Mouse (Mus musculus) adrenal gland, postnatal 14 days (tissue): ENCODE measurements around the gene Itgb5. TPM values are rescaled to one million over a fixed set of nuclear protein-coding genes. Genes with fewer than 3 reads are reported as not detected.

Source experiments
- DNase-seq: peaks from one replicate; pipeline ENCODE4 v3.0.0; 2021; ENCODE audit warnings: mixed read lengths
- long read RNA-seq, 2 experiments: library from polyadenylated mRNA; stranded (forward); transcript quantifications; one replicate each; pipeline ENCODE4 v2.0.0; 2021
- total RNA-seq: library from RNA; stranded (reverse); gene quantifications from 2 replicates; pipeline ENCODE4 v1.2.3, GENCODE M21; 2021

Gene Itgb5
- 103 and 118 TPM in 2 replicates for total RNA-seq
- long read RNA-seq, experiment 1, transcript Itgb5-202 (15 exons, 3,282 nt) = major isoform, 139 of 182 reads
- long read RNA-seq, experiment 1, transcript Itgb5-207 (11 exons, 2,130 nt) = minor isoform, 6 of 182 reads
- long read RNA-seq, experiment 1, partial matches to known transcripts = 25 of 182 reads
- long read RNA-seq, experiment 1, other reads (novel, unspliced or antisense) = 10 of 182 reads
- long read RNA-seq, experiment 2, transcript Itgb5-202 (15 exons, 3,282 nt) = major isoform, 57 of 75 reads
- long read RNA-seq, experiment 2, partial matches to known transcripts = 13 of 75 reads
- long read RNA-seq, experiment 2, other reads (novel, unspliced or antisense) = 3 of 75 reads

DNA sequence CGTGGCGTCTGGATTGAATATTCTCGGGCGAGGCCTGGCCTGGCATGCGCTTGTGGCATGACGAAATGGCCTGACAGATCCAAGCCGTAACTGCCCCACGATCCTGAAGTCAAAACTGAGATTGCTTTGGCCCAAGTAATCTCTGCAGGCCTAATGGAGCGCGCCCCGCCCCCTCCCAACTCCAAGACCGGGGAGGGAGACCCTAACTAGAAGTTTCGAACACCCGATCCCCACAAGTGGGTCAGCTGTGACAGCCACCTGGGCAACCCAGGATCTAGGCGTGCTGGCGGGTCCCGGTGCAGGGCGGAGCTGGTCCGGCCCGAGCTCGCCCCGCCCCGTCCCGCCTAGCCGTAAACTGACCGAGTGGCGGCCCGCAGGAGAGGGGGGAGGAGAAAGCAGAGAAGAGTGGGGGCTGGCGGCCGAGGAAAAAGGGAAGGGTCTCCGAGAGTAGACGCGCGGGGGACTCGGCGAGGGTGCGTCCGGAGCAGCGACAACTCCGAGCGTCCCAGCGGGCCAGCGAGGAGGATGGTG is at the start of gene Itgb5:
TSS of gene Itgb5 (plus strand) at position 365 of the 531 bp plus-strand sequence.
- peak; percentile 92 for DNase-seq

GRCm38 (mm10) chr16:33781789-33782728 is 47.4 kb upstream of the Itgb5 start:
- DNase-seq = peak; percentile 67

DNA sequence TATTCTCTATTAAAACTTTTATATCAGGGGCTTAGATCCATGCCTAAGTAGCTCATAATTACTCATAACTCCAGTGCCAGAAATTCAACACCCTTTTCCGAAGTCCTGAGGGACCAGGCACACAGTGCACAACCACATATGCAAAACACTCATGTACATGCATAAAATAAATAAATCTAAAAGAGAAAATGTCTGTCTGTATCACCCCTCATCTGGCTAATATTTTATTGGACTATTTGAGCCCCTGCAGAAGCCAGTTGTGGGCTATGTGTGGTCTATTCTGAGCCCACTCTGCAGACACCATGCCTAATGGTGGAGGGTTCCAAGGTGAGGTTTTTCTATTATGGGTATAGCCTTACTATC is 46.8 kb upstream of the Itgb5 start:
- no peak for DNase-seq

- DNase-seq = no peak
These were observed 44.9 kb upstream of the Itgb5 start for GRCm38 (mm10) chr16:33784547-33784946.

- DNase-seq = no peak
These were observed 44.3 kb upstream of the Itgb5 start for GRCm38 (mm10) chr16:33785092-33785704.

DNA sequence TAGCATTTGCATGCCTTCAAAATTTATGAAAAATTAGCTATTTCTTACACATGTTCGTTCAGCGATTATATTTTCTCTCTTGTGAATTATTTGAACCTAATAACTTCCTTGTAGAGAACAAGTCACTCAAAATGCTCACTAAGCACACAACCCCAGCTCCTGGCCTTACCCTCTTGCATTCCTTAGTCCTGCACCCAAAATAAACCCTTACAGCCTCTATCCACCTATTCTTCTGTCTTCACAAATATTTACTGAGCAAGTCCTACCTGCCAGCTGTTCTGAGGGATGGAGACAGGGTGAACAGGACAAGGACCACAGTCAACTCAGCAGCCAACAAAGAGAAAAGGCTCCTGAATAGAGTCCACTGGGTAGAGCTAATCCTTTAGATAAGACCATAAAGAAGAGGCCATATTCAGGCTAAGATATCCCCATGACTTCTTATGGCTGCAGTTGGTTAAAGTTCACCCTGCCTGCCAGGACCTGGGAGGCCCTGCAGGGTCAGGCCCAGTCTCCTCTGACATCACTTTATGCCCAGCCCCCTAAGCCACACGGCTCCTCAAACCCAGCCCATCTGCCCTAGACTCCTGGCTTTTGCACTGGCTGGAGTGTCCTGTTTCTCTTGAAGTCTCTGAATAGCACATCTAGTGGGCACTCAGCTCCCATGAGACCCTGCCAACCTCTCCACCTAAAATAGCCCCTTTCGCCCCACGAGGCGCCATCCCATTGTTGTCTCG is 42.6 kb upstream of the Itgb5 start:
- no peak for DNase-seq

DNA sequence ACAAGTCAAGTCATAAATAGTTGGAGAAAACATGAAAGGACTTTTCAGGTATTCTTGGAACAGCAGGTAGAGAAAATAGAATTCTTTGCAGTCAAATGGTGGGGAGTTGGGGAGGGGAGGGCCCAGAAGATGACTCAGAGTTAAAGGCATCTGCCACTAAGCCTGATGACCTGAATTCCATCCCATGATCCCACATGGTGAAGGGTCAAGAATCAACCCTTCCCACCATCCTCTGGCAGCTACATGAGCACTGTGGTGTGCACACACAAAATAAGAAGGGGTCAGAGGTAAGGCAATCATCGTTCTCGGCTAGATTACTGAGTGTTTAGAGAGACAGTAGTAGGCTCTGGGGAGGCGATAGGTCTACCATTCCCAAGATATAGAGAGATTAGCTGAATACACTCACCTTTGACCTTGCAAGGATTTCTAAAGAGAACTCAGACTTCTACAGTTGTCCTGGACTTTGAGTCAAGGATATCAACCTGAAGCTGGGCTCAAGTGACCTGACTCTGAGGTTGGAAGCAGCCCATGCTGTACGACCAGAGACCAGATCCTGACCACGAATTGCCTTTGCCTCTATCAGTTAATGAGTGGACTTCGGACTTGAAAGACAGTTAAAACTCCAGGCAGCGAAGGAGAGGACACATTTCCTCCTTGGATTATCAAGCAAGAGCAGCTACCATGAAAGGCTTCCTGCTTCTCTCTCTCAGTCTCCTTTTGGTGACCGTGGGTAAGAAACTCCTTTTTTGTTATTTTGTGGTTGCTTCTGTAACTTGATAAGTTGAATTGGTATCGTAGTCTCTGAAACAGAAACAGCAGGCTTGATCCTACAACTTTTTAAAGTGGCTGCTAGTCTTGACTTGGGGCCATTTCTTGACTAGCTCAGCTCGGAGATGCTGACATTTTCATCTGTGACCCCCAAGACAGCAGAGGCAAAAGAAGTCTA is 35.3 kb upstream of the Itgb5 start, which contains the start of gene Muc13:
TSS of gene Muc13 (plus strand) at position 192 of the 946 bp plus-strand sequence.
- no peak for DNase-seq

DNA sequence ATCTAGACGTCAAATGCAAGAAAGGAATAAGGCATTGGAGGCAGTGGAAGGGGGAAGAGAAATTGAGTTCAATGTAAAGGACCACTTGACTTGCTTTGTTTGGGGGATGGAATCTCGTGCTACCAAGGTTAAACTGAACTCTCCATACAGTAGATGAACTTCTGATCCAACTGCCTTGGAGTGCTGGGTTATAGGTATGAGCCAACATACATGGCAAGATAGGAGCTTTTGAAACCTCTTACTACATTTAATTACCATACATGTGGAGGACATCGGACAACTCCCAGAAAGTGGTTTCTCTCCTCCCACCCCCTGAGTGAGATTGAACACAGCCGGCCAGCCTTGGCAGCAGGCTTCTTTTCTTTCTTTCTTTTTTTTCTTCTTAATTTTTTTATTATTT is 34.4 kb upstream of the Itgb5 start:
- DNase-seq = no peak

- DNase-seq = no peak
These were observed 33.6 kb upstream of the Itgb5 start for GRCm38 (mm10) chr16:33795887-33796286.

GRCm38 (mm10) chr16:33796756-33797155 is 32.7 kb upstream of the Itgb5 start:
- no peak for DNase-seq

DNA sequence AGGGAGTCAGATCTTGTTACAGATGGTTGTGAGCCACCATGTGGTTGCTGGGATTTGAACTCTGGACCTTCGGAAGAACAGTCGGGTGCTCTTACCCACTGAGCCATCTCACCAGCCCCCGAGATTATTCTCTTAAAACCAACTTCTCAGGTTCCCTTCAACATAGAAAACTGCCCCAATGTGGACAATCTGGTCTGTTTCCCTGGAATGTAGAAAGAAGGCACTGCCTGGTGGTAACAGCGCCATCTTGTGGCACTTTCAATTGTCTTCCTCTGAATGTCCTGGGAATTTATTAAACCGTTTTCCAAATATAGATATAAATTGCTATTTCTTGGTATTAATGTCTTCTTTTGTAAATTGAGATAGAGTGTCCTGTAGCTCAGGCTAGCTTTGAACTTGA is 31.6 kb upstream of the Itgb5 start:
- peak; percentile 78 for DNase-seq

DNA sequence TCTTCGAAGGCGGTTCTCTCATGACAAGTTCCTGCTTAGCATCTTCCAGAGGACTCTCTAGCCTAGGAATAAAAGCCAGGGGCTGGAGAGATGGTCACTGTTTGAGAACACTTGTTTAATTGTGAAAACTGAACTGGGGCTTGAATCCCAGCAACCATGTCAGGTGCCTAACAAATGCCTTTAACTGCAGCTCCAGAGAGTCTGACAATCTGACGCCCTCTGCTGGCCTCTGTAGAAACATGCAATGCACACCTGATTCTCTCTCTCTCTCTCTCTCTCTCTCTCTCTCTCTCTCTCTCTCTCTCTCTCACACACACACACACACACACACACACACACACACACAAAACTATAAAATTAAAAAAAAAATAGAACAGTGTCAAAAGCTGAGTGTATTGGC is 19.5 kb upstream of the Itgb5 start:
- DNase-seq = no peak

- DNase-seq = no peak
These were observed 10.9 kb upstream of the Itgb5 start for GRCm38 (mm10) chr16:33818413-33819165.

- peak; percentile 91 for DNase-seq
These were observed 8.9 kb upstream of the Itgb5 start for GRCm38 (mm10) chr16:33820269-33821178.

DNA sequence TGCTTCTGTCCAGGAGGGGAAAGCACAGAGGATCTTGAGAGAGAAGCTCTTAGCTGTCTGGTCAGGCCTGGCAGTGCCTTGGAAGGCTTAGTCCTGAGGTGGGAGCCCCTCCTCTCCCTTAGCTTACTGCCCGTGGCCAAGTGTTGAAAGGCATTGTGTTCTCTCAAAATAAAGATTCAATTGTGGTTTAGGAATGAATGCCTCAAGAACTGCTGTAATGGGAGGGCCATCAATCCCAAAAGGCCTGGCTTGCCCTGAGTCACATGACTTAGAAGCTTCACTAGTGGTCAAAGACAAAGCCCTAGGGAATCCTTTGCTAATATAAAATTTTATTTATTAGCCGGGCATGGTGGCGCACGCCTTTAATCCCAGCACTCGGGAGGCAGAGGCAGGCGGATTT is 4.9 kb upstream of the Itgb5 start:
- DNase-seq = no peak

DNA sequence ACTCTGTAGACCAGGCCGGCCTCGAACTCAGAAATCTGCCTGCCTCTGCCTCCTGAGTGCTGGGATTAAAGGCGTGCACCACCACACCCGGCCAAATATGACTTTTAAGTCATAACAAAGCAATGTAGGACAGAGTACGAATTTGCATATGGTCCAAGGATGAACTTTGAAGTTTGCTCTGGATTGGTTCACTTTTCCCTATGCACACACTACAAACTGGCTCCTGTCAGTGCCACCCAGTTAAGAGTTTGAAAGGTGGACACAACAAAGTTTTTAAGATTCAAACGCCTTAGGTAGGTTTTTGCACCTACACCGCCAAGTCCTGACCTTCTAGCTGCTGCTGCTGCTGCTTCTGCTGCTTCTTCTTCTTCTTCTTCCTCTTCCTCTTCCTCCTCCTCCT is 969 bp upstream of the Itgb5 start:
- DNase-seq = no peak

GRCm38 (mm10) chr16:33829842-33830511 is 512 bp downstream of the Itgb5 start:
- peak; percentile 78 for DNase-seq

DNA sequence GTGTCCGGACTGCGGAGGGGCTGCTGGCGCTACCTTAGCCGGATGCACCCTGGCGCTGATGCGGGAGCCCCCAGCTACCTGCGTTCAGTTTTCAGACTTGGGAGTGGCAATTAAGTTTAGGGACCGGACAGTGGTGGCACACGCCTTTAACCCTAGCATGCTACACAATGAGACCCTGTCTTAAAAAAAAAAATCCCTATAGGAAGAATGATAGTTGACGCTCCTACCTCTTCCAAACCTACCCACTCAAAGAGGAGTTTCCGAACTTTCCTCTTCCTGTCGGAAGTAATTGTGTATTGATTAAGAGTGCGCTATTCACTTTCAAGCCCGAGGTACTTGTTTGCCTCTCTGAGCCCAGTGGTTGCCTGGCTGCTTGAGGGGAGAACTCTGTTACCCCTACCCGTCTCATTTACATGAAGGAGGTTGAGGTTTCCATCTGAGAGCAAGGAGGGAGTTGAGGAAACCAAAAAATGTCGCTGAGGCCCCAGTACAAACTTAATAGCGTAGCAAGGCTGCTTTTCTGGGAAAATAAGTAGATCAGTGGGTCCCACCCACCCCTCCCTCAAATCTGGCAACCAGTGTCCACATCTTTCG is 1.1 kb downstream of the Itgb5 start:
- no peak for DNase-seq
